In genomic region chr8:114803113-114803512, GRCm38 (mm10) we compare ENCODE assay signal across 10 mouse cellular contexts.
DNase-seq lines count a peak whose midpoint lies in the region; ATAC-seq and TF ChIP-seq lines count a peak whose summit lies in the region.
"Had no signal": no experiment of that assay in that cellular context is flagged by ENCODE, and none has a peak within 500 bp of the region (broad histone marks: within the 10 kb centered on the region; RNA-seq: fewer than 3 reads in every experiment).

No protein-coding gene starts in this region.

- DNase-seq in embryonic facial prominence, embryonic 11.5 days (ENCODE audit: low spot score), result peak; percentile 25
- DNase-seq in embryonic facial prominence, embryonic 10.5 days (ENCODE audit: low spot score), result no peak
- DNase-seq in lung, postnatal 10 days, result peak; percentile 21
- DNase-seq in lung, postnatal 14 days, result no peak
- peak; percentile 10 for DNase-seq in spleen, adult 12 weeks (ENCODE audit: low spot score)
- DNase-seq in ovary, postnatal 14 days (ENCODE audit: low spot score), result no peak
- DNase-seq in kidney, postnatal 25 days, result no peak

- 53% methylated on average over 5 of the region's 5 CpGs for WGBS in embryonic facial prominence, embryonic 11.5 days
- WGBS in embryonic facial prominence, embryonic 10.5 days, result 57% methylated on average over 5 of the region's 5 CpGs

- no peaks in the 10 kb centered on the region for H3K27me3 ChIP-seq in embryonic facial prominence, embryonic 11.5 days (ENCODE audit: control insufficient read depth, insufficient read depth, low read length)
- H3K27me3 ChIP-seq in embryonic facial prominence, embryonic 10.5 days (replicated peaks; ENCODE audit: low read depth, poor library complexity, severe bottlenecking), result no peaks in the 10 kb centered on the region
- H3K27me3 ChIP-seq: hindbrain, embryonic 15.5 days; neural tube, embryonic 12.5 days had no signal

- no peak overlapping the region for H3K4me3 ChIP-seq in embryonic facial prominence, embryonic 11.5 days (ENCODE audit: low read depth, low read length)
- H3K4me3 ChIP-seq in embryonic facial prominence, embryonic 10.5 days, result no peak overlapping the region
- H3K4me3 ChIP-seq in cortical plate, adult 2 months (ENCODE audit: insufficient read depth, low read length), result no peak overlapping the region
- H3K4me3 ChIP-seq: hindbrain, embryonic 15.5 days; neural tube, embryonic 12.5 days had no signal

- H3K36me3 ChIP-seq in embryonic facial prominence, embryonic 11.5 days (replicated peaks; ENCODE audit: control insufficient read depth, insufficient read depth, low read depth, low read length), result no peaks in the 10 kb centered on the region
- H3K36me3 ChIP-seq in embryonic facial prominence, embryonic 10.5 days (replicated peaks), result no peaks in the 10 kb centered on the region
- H3K36me3 ChIP-seq: hindbrain, embryonic 15.5 days; neural tube, embryonic 12.5 days had no signal

- no peak for ATAC-seq in embryonic facial prominence, embryonic 11.5 days (replicated peaks; ENCODE audit: insufficient number of reproducible peaks, low FRiP score, low TSS enrichment, low read depth)

- H3K27ac ChIP-seq in embryonic facial prominence, embryonic 11.5 days (replicated peaks; ENCODE audit: low read depth, low read length), result no peak overlapping the region
- no peak overlapping the region for H3K27ac ChIP-seq in embryonic facial prominence, embryonic 10.5 days (replicated peaks)
- H3K27ac ChIP-seq in cortical plate, adult 2 months (ENCODE audit: insufficient read depth, low read length), result no peak overlapping the region
- H3K27ac ChIP-seq: hindbrain, embryonic 15.5 days; neural tube, embryonic 12.5 days had no signal

- no peak overlapping the region for H3K9ac ChIP-seq in embryonic facial prominence, embryonic 11.5 days (replicated peaks; ENCODE audit: low read length)
- H3K9ac ChIP-seq: hindbrain, embryonic 15.5 days; neural tube, embryonic 12.5 days had no signal

- no peaks in the 10 kb centered on the region for H3K9me3 ChIP-seq in embryonic facial prominence, embryonic 11.5 days (replicated peaks; ENCODE audit: control insufficient read depth, low read length)
- no peaks in the 10 kb centered on the region for H3K9me3 ChIP-seq in embryonic facial prominence, embryonic 10.5 days
- H3K9me3 ChIP-seq: hindbrain, embryonic 15.5 days; neural tube, embryonic 12.5 days had no signal

- TF ChIP-seq CTCF in cortical plate, adult 2 months (IDR thresholded peaks at IDR 0.05; ENCODE audit: extremely low read depth, insufficient read depth, low read length), result 0 out of 2 replicates have a peak, but pooled peaks have one; percentile 9

- TF ChIP-seq POLR2A in cortical plate, adult 2 months (IDR thresholded peaks at IDR 0.05; ENCODE audit: extremely low read depth, insufficient read depth, low read length), result no peak

- no peak overlapping the region for H3K4me2 ChIP-seq in embryonic facial prominence, embryonic 11.5 days (ENCODE audit: low read depth, low read length)
- H3K4me2 ChIP-seq: hindbrain, embryonic 15.5 days; neural tube, embryonic 12.5 days had no signal

- H3K4me1 ChIP-seq in embryonic facial prominence, embryonic 11.5 days (ENCODE audit: control insufficient read depth, insufficient read depth, low read length), result no peaks in the 10 kb centered on the region
- peaks cover 2% of the 10 kb centered on the region; the same call in 1 of the 2 replicates for H3K4me1 ChIP-seq in embryonic facial prominence, embryonic 10.5 days
- H3K4me1 ChIP-seq in cortical plate, adult 2 months (ENCODE audit: control insufficient read depth, insufficient read depth, low read length), result no peaks in the 10 kb centered on the region
- H3K4me1 ChIP-seq: hindbrain, embryonic 15.5 days; neural tube, embryonic 12.5 days had no signal

Comparison
In these comparisons a context has a peak if more than half of its experiments do, and no peak if none do; other contexts are left out.
1. DNase-seq: peak in embryonic facial prominence, embryonic 11.5 days (single experiment), lung, postnatal 10 days (single experiment) and spleen, adult 12 weeks (single experiment); none in embryonic facial prominence, embryonic 10.5 days (single experiment), lung, postnatal 14 days (single experiment), ovary, postnatal 14 days (single experiment) and kidney, postnatal 25 days (0 of 2).